Mouse (Mus musculus) kidney, embryonic 14.5 days (tissue): ENCODE results near the gene Kmt2e. TPM values are rescaled to one million over a fixed set of nuclear protein-coding genes. Genes with fewer than 3 reads are reported as not detected.

Source experiments
- ATAC-seq: fragments of 200-750 bp; cut with Nextera tagmentation; 2 replicates; pipeline ENCODE4 v1.8.0; 2017; ENCODE audit warnings: moderate number of reproducible peaks, mild to moderate bottlenecking, moderate TSS enrichment, moderate library complexity; ENCODE audit not compliant: low FRiP score, low TSS enrichment
- H3K27ac ChIP-seq: fragments of 300-500 bp; sonication (generic); 2 replicates; pipeline ENCODE4 v1.5.1; 2014; ENCODE audit warnings: low read depth, mild to moderate bottlenecking, low read length, moderate library complexity, mixed read lengths
- H3K27me3 ChIP-seq: fragments of 300-500 bp; sonication (generic); 2 replicates; pipeline ENCODE4 v1.6.1; 2014; ENCODE audit warnings: mild to moderate bottlenecking, low read length; ENCODE audit not compliant: control insufficient read depth, insufficient read depth
- H3K36me3 ChIP-seq: fragments of 300-500 bp; sonication (generic); 2 replicates; pipeline ENCODE4 v1.6.1; 2014; ENCODE audit warnings: low read length, mixed read lengths; ENCODE audit not compliant: control insufficient read depth, insufficient read depth
- H3K4me1 ChIP-seq: fragments of 300-500 bp; sonication (generic); 2 replicates; pipeline ENCODE4 v1.6.1; 2014; ENCODE audit warnings: low read length, mixed read lengths; ENCODE audit not compliant: control insufficient read depth, insufficient read depth
- H3K4me2 ChIP-seq: fragments of 300-500 bp; sonication (generic); replicated peaks from 2 replicates; pipeline ENCODE4 v1.6.1; 2014; ENCODE audit warnings: low read depth, mild to moderate bottlenecking, low read length
- H3K4me3 ChIP-seq: fragments of 300-500 bp; sonication (generic); 2 replicates; pipeline ENCODE4 v1.5.1; 2014; ENCODE audit warnings: mild to moderate bottlenecking, low read length
- H3K9ac ChIP-seq: fragments of 300-500 bp; sonication (generic); 2 replicates; pipeline ENCODE4 v1.6.1; 2014; ENCODE audit warnings: low read depth, mild to moderate bottlenecking, low read length, moderate library complexity
- H3K9me3 ChIP-seq: fragments of 300-500 bp; sonication (generic); 2 replicates; pipeline ENCODE4 v1.6.1; 2016; ENCODE audit warnings: low read length; ENCODE audit not compliant: control insufficient read depth
- whole genome bisulfite sequencing: fragments of 180-500 bp; shearing (Covaris S2); extraction: QIAGEN DNeasy Blood & Tissue Kit; methylation state at CpG from one replicate; pipeline ENCODE4 v1.1.7; 2014; 5-methylcytosine and 5-hydroxymethylcytosine counted together
- polyA plus RNA-seq: library from polyadenylated mRNA; unstranded; fragments of >200 nt; fragmentation: Nextera tagmentation; extraction: Ambion mirVana; gene quantifications from 2 replicates; pipeline ENCODE4 v1.2.1, GENCODE M21; 2014

Gene Kmt2e
- polyA plus RNA-seq, 1 experiment from 2014 or later = 81.6 TPM

GRCm38 (mm10) chr5:23405666-23406404, 28.4 kb upstream of the Kmt2e start:
- Histone ChIP-seq H3K36me3 (peaks cover 32% of the 10 kb centered on the region), H3K4me3 (no peak overlapping the region), H3K27ac (no peak overlapping the region), H3K27me3 (no peaks in the 10 kb centered on the region), H3K4me2 (no peak overlapping the region), H3K4me1 (peaks cover 8% of the 10 kb centered on the region), H3K9me3 (no peaks in the 10 kb centered on the region), H3K9ac (no peak overlapping the region)
- 94% methylated on average over 12 of the region's 12 CpGs for WGBS
- no peak for ATAC-seq

GRCm38 (mm10) chr5:23406405-23406745, 27.9 kb upstream of the Kmt2e start:
- no peak overlapping the region for H3K4me3 ChIP-seq
- no peaks in the 10 kb centered on the region for H3K9me3 ChIP-seq
- no peak for ATAC-seq
- no peaks in the 10 kb centered on the region for H3K27me3 ChIP-seq
- WGBS = 91% methylated on average over 4 of the region's 4 CpGs
- no peak overlapping the region for H3K27ac ChIP-seq
- H3K9ac ChIP-seq = no peak overlapping the region
- H3K4me2 ChIP-seq = no peak overlapping the region
- peaks cover 14% of the 10 kb centered on the region for H3K4me1 ChIP-seq
- H3K36me3 ChIP-seq = peaks cover 29% of the 10 kb centered on the region

DNA sequence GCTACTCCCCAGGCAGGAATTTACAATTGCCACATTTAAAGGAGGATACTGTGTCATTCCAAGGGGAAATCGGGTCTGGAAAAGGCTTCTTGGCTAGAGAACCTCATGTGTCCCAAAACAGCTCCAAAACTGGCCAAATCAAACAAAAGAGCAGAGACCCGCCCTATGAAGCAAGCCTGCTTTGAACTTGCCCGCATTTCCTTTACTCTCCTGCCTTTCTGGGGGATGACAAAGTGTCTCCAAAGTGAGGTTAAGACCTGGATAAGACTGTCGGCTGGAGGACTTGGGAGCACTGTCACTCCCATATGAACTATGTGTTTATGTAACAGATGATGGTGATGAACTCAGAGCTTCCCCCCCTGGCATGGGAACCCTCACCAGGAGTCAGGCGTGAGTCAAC, 26.1 kb upstream of the Kmt2e start:
- no peak overlapping the region for H3K4me3 ChIP-seq
- H3K9me3 ChIP-seq = no peaks in the 10 kb centered on the region
- no peak overlapping the region for H3K9ac ChIP-seq
- H3K27ac ChIP-seq = no peak overlapping the region
- no peak overlapping the region for H3K4me2 ChIP-seq
- ATAC-seq = no peak
- no peaks in the 10 kb centered on the region for H3K27me3 ChIP-seq
- 50% methylated on average over 5 of the region's 5 CpGs for WGBS
- peaks cover 27% of the 10 kb centered on the region for H3K36me3 ChIP-seq
- H3K4me1 ChIP-seq = peaks cover 17% of the 10 kb centered on the region

GRCm38 (mm10) chr5:23410040-23410717, 24.1 kb upstream of the Kmt2e start:
- H3K36me3 ChIP-seq = peaks cover 27% of the 10 kb centered on the region
- ATAC-seq = peak; percentile 59; the same call in 1 of the 2 replicates
- no peak overlapping the region for H3K4me2 ChIP-seq
- H3K9me3 ChIP-seq = no peaks in the 10 kb centered on the region
- peak overlapping the region; percentile 48; the same call in 1 of the 2 replicates for H3K27ac ChIP-seq
- no peak overlapping the region for H3K4me3 ChIP-seq
- 28% methylated on average over 9 of the region's 9 CpGs for WGBS
- peaks cover 30% of the 10 kb centered on the region for H3K4me1 ChIP-seq
- H3K27me3 ChIP-seq = no peaks in the 10 kb centered on the region
- no peak overlapping the region for H3K9ac ChIP-seq

DNA sequence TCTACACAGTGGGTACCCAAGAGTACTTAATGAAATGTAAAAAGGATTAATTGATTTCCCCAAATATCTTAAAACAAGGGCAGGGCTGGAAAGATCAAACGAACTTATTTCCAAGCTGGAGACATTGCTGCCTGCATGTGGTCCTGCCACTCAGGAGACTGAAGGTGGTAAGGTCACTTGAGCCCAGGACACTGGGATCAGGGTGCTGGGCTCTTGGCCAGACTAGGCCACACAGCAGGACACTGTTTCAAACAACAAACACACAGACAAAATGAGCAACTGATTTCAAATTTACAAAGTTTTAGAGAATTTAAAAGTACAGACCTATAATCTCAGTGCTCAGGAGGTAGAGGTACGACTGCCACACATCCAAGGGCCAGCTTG, 23.5 kb upstream of the Kmt2e start:
- ATAC-seq = no peak
- H3K36me3 ChIP-seq = peaks cover 27% of the 10 kb centered on the region

GRCm38 (mm10) chr5:23411640-23412039, 22.6 kb upstream of the Kmt2e start:
- no peaks in the 10 kb centered on the region for H3K9me3 ChIP-seq
- H3K9ac ChIP-seq = no peak overlapping the region
- H3K4me1 ChIP-seq = peaks cover 36% of the 10 kb centered on the region
- no peak for ATAC-seq
- WGBS = 89% methylated on average over 10 of the region's 10 CpGs
- H3K27ac ChIP-seq = no peak overlapping the region
- H3K27me3 ChIP-seq = no peaks in the 10 kb centered on the region
- no peak overlapping the region for H3K4me2 ChIP-seq
- no peak overlapping the region for H3K4me3 ChIP-seq
- peaks cover 22% of the 10 kb centered on the region for H3K36me3 ChIP-seq

More for the DNA sequence above, 23.5 kb upstream of the Kmt2e start:
- peaks cover 33% of the 10 kb centered on the region for H3K4me1 ChIP-seq
- H3K9me3 ChIP-seq = no peaks in the 10 kb centered on the region
- H3K9ac ChIP-seq = no peak overlapping the region
- WGBS = 68% methylated on average over 2 of the region's 2 CpGs
- H3K4me2 ChIP-seq = no peak overlapping the region
- no peak overlapping the region for H3K4me3 ChIP-seq
- H3K27me3 ChIP-seq = no peaks in the 10 kb centered on the region
- H3K27ac ChIP-seq = 0 out of 2 replicates have a peak overlapping the region, but pooled peaks have one; percentile 42

DNA sequence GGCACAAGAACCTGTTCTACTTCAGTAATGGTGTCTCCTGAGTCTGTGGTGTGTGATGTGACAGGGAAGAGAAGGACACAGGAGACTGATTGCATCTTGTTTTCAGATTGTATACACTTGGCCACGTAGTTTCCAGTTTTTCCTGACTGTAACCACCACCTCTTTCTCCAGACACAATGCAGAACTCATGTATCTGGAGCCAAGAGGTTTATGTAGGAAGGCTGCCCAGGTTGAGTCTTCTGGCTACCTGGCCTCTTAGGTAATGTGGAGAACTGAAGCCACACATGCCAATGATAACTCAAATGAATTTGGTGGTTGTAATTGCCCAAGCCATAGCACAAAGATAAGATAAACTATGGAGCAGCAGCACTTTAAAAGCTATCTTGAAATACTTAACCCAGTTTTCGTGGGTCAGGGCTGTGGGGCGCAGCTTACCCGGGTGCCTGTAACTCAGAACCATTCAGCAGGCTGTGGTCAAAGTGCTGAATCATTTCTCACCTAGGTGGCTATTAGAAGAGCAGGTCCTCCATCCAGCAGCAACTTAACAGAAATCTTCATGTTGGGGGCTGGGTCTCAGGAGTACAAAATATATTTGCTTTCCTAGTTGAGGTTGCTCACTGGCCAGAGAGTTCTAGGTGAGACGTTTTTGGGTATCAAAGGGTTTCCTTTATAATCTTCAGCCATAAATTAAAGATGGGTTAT, 21.8 kb upstream of the Kmt2e start:
- H3K9ac ChIP-seq = no peak overlapping the region
- no peak for ATAC-seq
- WGBS = 77% methylated on average over 5 of the region's 5 CpGs
- peaks cover 22% of the 10 kb centered on the region for H3K36me3 ChIP-seq
- H3K27me3 ChIP-seq = no peaks in the 10 kb centered on the region
- no peak overlapping the region for H3K27ac ChIP-seq
- no peak overlapping the region for H3K4me2 ChIP-seq
- no peaks in the 10 kb centered on the region for H3K9me3 ChIP-seq
- peaks cover 38% of the 10 kb centered on the region for H3K4me1 ChIP-seq
- H3K4me3 ChIP-seq = no peak overlapping the region

GRCm38 (mm10) chr5:23413058-23413457, 21.2 kb upstream of the Kmt2e start:
- WGBS = 67% methylated on average over 4 of the region's 4 CpGs
- peaks cover 44% of the 10 kb centered on the region for H3K4me1 ChIP-seq
- no peak overlapping the region for H3K4me3 ChIP-seq
- no peaks in the 10 kb centered on the region for H3K27me3 ChIP-seq
- no peak overlapping the region for H3K27ac ChIP-seq
- no peaks in the 10 kb centered on the region for H3K9me3 ChIP-seq
- H3K36me3 ChIP-seq = peaks cover 22% of the 10 kb centered on the region
- H3K4me2 ChIP-seq = no peak overlapping the region
- ATAC-seq = no peak
- no peak overlapping the region for H3K9ac ChIP-seq
